8 mouse cellular contexts compared by ENCODE assay signal in genomic region chr15:100600047-100600695, GRCm38 (mm10). TPM values are rescaled to one million over a fixed set of nuclear protein-coding genes. Genes with fewer than 3 reads are reported as not detected.
DNase-seq lines count a peak whose midpoint lies in the region; ATAC-seq lines count a peak whose summit lies in the region.

No protein-coding gene starts in this region.

- no peaks in the 10 kb centered on the region for H3K9me3 ChIP-seq in embryonic facial prominence, embryonic 14.5 days (ENCODE audit: control insufficient read depth, low read length)
- no peaks in the 10 kb centered on the region for H3K9me3 ChIP-seq in heart, embryonic 10.5 days
- no peaks in the 10 kb centered on the region for H3K9me3 ChIP-seq in kidney, embryonic 14.5 days (ENCODE audit: control insufficient read depth, low read length)
- no peaks in the 10 kb centered on the region for H3K9me3 ChIP-seq in liver, embryonic 12.5 days (replicated peaks)

- H3K4me3 ChIP-seq in embryonic facial prominence, embryonic 14.5 days (ENCODE audit: low read depth, low read length) = peak overlapping the region; percentile 59
- peak overlapping the region; percentile 88 for H3K4me3 ChIP-seq in heart, embryonic 10.5 days
- peak overlapping the region; percentile 80 for H3K4me3 ChIP-seq in kidney, embryonic 14.5 days (ENCODE audit: low read length)
- H3K4me3 ChIP-seq in liver, embryonic 12.5 days = peak overlapping the region; percentile 66

- H3K27ac ChIP-seq in embryonic facial prominence, embryonic 14.5 days (replicated peaks; ENCODE audit: low read depth, low read length) = peak overlapping the region; percentile 49; the same call in 1 of the 2 replicates
- peak overlapping the region; percentile 92 for H3K27ac ChIP-seq in heart, embryonic 10.5 days
- H3K27ac ChIP-seq in kidney, embryonic 14.5 days (ENCODE audit: low read depth, low read length) = peak overlapping the region; percentile 59
- no peak overlapping the region for H3K27ac ChIP-seq in liver, embryonic 12.5 days

- peak; percentile 49 to 55 for DNase-seq in urinary bladder, adult 18-20 months (ENCODE audit: low spot score in 2 of 2)
- no peak for DNase-seq in urinary bladder, postnatal 10 days (ENCODE audit: low spot score)
- peak; percentile 91 for DNase-seq in embryonic facial prominence, embryonic 14.5 days (ENCODE audit: low spot score)
- no peak for DNase-seq in heart, embryonic 10.5 days (ENCODE audit: low spot score)
- peak; percentile 91 for DNase-seq in naive thymus-derived CD4-positive, alpha-beta T cell, adult 2 months (ENCODE audit: low read depth)
- peak; percentile 55 to 82 for DNase-seq in spleen, postnatal 4 days (ENCODE audit: low spot score in 2 of 2)

- peak; percentile 75 for ATAC-seq in embryonic facial prominence, embryonic 14.5 days (ENCODE audit: low read depth)
- ATAC-seq in kidney, embryonic 14.5 days (ENCODE audit: low FRiP score, low TSS enrichment) = peak; percentile 74
- peak; percentile 22; the same call in 1 of the 2 replicates for ATAC-seq in liver, embryonic 12.5 days

- peak overlapping the region; percentile 98 for H3K4me2 ChIP-seq in embryonic facial prominence, embryonic 14.5 days (ENCODE audit: low read depth, low read length)
- H3K4me2 ChIP-seq in kidney, embryonic 14.5 days (replicated peaks; ENCODE audit: low read depth, low read length) = peak overlapping the region; percentile 98
- H3K4me2 ChIP-seq in liver, embryonic 12.5 days = peak overlapping the region; percentile 92

- no peaks in the 10 kb centered on the region for H3K36me3 ChIP-seq in embryonic facial prominence, embryonic 14.5 days (ENCODE audit: control insufficient read depth, insufficient read depth, low read length)
- H3K36me3 ChIP-seq in heart, embryonic 10.5 days = no peaks in the 10 kb centered on the region
- H3K36me3 ChIP-seq in kidney, embryonic 14.5 days (ENCODE audit: control insufficient read depth, insufficient read depth, low read length) = no peaks in the 10 kb centered on the region
- H3K36me3 ChIP-seq in liver, embryonic 12.5 days = no peaks in the 10 kb centered on the region

- 3% methylated on average over 22 of the region's 35 CpGs for WGBS in embryonic facial prominence, embryonic 14.5 days
- 1% methylated on average over 34 of the region's 35 CpGs for WGBS in heart, embryonic 10.5 days
- WGBS in kidney, embryonic 14.5 days = 1% methylated on average over 35 of the region's 35 CpGs
- 2% methylated on average over 35 of the region's 35 CpGs for WGBS in liver, embryonic 12.5 days (ENCODE audit: insufficient replicate concordance)

- peak overlapping the region; percentile 86 for H3K9ac ChIP-seq in embryonic facial prominence, embryonic 14.5 days (ENCODE audit: low read depth, low read length)
- H3K9ac ChIP-seq in kidney, embryonic 14.5 days (ENCODE audit: low read depth, low read length) = peak overlapping the region; percentile 87
- H3K9ac ChIP-seq in liver, embryonic 12.5 days = peak overlapping the region; percentile 55

- H3K27me3 ChIP-seq in embryonic facial prominence, embryonic 14.5 days (replicated peaks; ENCODE audit: control insufficient read depth, insufficient read depth, low read length) = peaks cover 21% of the 10 kb centered on the region
- peaks cover 57% of the 10 kb centered on the region for H3K27me3 ChIP-seq in heart, embryonic 10.5 days (ENCODE audit: insufficient read depth, poor library complexity, severe bottlenecking)
- peaks cover 6% of the 10 kb centered on the region; the same call in 1 of the 2 replicates for H3K27me3 ChIP-seq in kidney, embryonic 14.5 days (ENCODE audit: control insufficient read depth, insufficient read depth, low read length)
- peaks cover 85% of the 10 kb centered on the region for H3K27me3 ChIP-seq in liver, embryonic 12.5 days (replicated peaks)

- peaks cover 10% of the 10 kb centered on the region for H3K4me1 ChIP-seq in embryonic facial prominence, embryonic 14.5 days (ENCODE audit: control insufficient read depth, insufficient read depth, low read length)
- H3K4me1 ChIP-seq in heart, embryonic 10.5 days = peaks cover 24% of the 10 kb centered on the region
- peaks cover 10% of the 10 kb centered on the region; the same call in 1 of the 2 replicates for H3K4me1 ChIP-seq in kidney, embryonic 14.5 days (ENCODE audit: control insufficient read depth, insufficient read depth, low read length)
- peaks cover 34% of the 10 kb centered on the region for H3K4me1 ChIP-seq in liver, embryonic 12.5 days

RNA-seq across cellular contexts. Expression of gene Pou6f1, which starts 0.4 kb away (rescaled TPM):
- polyA plus RNA-seq in embryonic facial prominence, embryonic 14.5 days (2014; fragmentation: Nextera tagmentation; extraction: Ambion mirVana) = 8.3 and 10.1 TPM in 2 replicates
- polyA plus RNA-seq in heart, embryonic 10.5 days (2016; fragmentation: Nextera tagmentation; extraction: Ambion mirVana) = 2.0 and 2.1 TPM in 2 replicates
- polyA plus RNA-seq in kidney, embryonic 14.5 days (2014; fragmentation: Nextera tagmentation; extraction: Ambion mirVana) = 9.6 and 14.6 TPM in 2 replicates
- polyA plus RNA-seq in liver, embryonic 12.5 days (2016; fragmentation: Nextera tagmentation; extraction: Ambion mirVana) = 0.41 and 0.45 TPM in 2 replicates

RNA-seq across cellular contexts. Expression of gene Dazap2, which starts 15.0 kb away (rescaled TPM):
- polyA plus RNA-seq in embryonic facial prominence, embryonic 14.5 days (2014; fragmentation: Nextera tagmentation; extraction: Ambion mirVana) = 185 and 189 TPM in 2 replicates
- 209 and 212 TPM in 2 replicates for polyA plus RNA-seq in heart, embryonic 10.5 days (2016; fragmentation: Nextera tagmentation; extraction: Ambion mirVana)
- 236 and 274 TPM in 2 replicates for polyA plus RNA-seq in kidney, embryonic 14.5 days (2014; fragmentation: Nextera tagmentation; extraction: Ambion mirVana)
- 163 and 167 TPM in 2 replicates for polyA plus RNA-seq in liver, embryonic 12.5 days (2016; fragmentation: Nextera tagmentation; extraction: Ambion mirVana)

RNA-seq across cellular contexts. Expression of gene Smagp, which starts 36.6 kb away (rescaled TPM):
- 15.8 and 17.2 TPM in 2 replicates for polyA plus RNA-seq in embryonic facial prominence, embryonic 14.5 days (2014; fragmentation: Nextera tagmentation; extraction: Ambion mirVana)
- 16.2 and 16.9 TPM in 2 replicates for polyA plus RNA-seq in heart, embryonic 10.5 days (2016; fragmentation: Nextera tagmentation; extraction: Ambion mirVana)
- polyA plus RNA-seq in kidney, embryonic 14.5 days (2014; fragmentation: Nextera tagmentation; extraction: Ambion mirVana) = 26.4 and 28.4 TPM in 2 replicates
- polyA plus RNA-seq in liver, embryonic 12.5 days (2016; fragmentation: Nextera tagmentation; extraction: Ambion mirVana) = 10.5 and 11.4 TPM in 2 replicates

RNA-seq across cellular contexts. Expression of gene Tfcp2, which starts 48.4 kb away (rescaled TPM):
- polyA plus RNA-seq in embryonic facial prominence, embryonic 14.5 days (2014; fragmentation: Nextera tagmentation; extraction: Ambion mirVana) = 17.4 and 22.6 TPM in 2 replicates
- 22.4 TPM in 2 replicates for polyA plus RNA-seq in heart, embryonic 10.5 days (2016; fragmentation: Nextera tagmentation; extraction: Ambion mirVana)
- polyA plus RNA-seq in kidney, embryonic 14.5 days (2014; fragmentation: Nextera tagmentation; extraction: Ambion mirVana) = 17.7 and 32.9 TPM in 2 replicates
- polyA plus RNA-seq in liver, embryonic 12.5 days (2016; fragmentation: Nextera tagmentation; extraction: Ambion mirVana) = 7.4 and 9.0 TPM in 2 replicates

Comparison
In these comparisons a context has a peak if more than half of its experiments do, and no peak if none do; other contexts are left out.
1. DNase-seq: peak in urinary bladder, adult 18-20 months (2 of 2), embryonic facial prominence, embryonic 14.5 days (single experiment), naive thymus-derived CD4-positive, alpha-beta T cell, adult 2 months (single experiment) and spleen, postnatal 4 days (2 of 2); none in urinary bladder, postnatal 10 days (single experiment) and heart, embryonic 10.5 days (single experiment).
2. ATAC-seq: peak in every context shown above with its lines; median percentile 75 in embryonic facial prominence, embryonic 14.5 days; 74 in kidney, embryonic 14.5 days; 22 in liver, embryonic 12.5 days.
3. Peak in every context shown above with its lines, with median percentiles within 50 percentile points of each other: H3K4me2 ChIP-seq, H3K4me3 ChIP-seq and H3K9ac ChIP-seq.